Mouse (Mus musculus): ENCODE data around the gene Rhof.

- TF ChIP-seq POLR2A (IDR thresholded peaks at IDR 0.05; ENCODE audit: low read depth, low read length) = no peak
- no peak for TF ChIP-seq CTCF (conservative IDR thresholded peaks at IDR 0.05; ENCODE audit: insufficient read depth, insufficient read length, low read depth, low read length)
Measured at GRCm38 (mm10) chr5:123117773-123118172, 14.7 kb downstream of the Rhof start.

Measured in kidney, adult 2 months (tissue).